ENCODE assay signal across 9 mouse cellular contexts in the genomic region with DNA sequence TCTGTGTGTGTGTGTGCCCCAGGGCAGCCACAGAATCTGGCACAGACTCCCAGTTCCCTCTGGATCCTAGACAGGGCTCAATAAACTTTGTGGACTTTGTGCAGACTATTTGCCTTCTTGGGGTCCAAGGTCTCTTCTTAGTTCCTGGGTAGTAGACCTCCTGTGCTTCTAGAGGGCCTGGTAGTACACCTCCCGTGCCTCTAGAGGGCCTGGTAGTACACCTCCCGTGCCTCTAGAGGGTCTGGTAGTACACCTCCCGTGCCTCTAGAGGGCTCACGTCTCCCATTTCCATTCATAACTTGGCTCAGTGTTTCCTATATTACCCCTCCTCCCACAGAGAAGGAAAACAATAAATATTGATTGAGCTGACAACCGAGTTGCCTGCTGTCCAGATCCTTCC. TPM values are rescaled to one million over a fixed set of nuclear protein-coding genes. Genes with fewer than 3 reads are reported as not detected.
A peak's percentile ranks its signal among the peaks of the same experiment; 100 is the strongest.
DNase-seq lines count a peak whose midpoint lies in the region; ATAC-seq and TF ChIP-seq lines count a peak whose summit lies in the region.
"Had no signal": no experiment of that assay in that cellular context is flagged by ENCODE, and none has a peak within 500 bp of the region (broad histone marks: within the 10 kb centered on the region; RNA-seq: fewer than 3 reads in every experiment).

No protein-coding gene starts in this region.

- peak; percentile 64 for DNase-seq in forebrain, postnatal 0 days
- peak; percentile 53 for DNase-seq in right cerebral cortex, postnatal 14 days
- DNase-seq in right cerebral cortex, postnatal 36 days (ENCODE audit: low spot score in 2 of 2) = no peak
- peak; percentile 74 for DNase-seq in large intestine, adult 2 months (ENCODE audit: low read depth, low spot score)
- peak; percentile 82 for DNase-seq in retina, postnatal 1 day

- peak; percentile 84 for TF ChIP-seq CTCF in forebrain, postnatal 0 days (IDR thresholded peaks at IDR 0.05; ENCODE audit: low read depth)

- H3K4me1 ChIP-seq in forebrain, postnatal 0 days (ENCODE audit: insufficient read depth) = no peaks in the 10 kb centered on the region
- no peaks in the 10 kb centered on the region for H3K4me1 ChIP-seq in forebrain, embryonic 12.5 days
- no peaks in the 10 kb centered on the region for H3K4me1 ChIP-seq in forebrain, embryonic 15.5 days
- H3K4me1 ChIP-seq: limb, embryonic 13.5 days had no signal

- H3K9ac ChIP-seq in forebrain, postnatal 0 days = no peak overlapping the region
- no peak overlapping the region for H3K9ac ChIP-seq in forebrain, embryonic 12.5 days
- no peak overlapping the region for H3K9ac ChIP-seq in forebrain, embryonic 15.5 days (replicated peaks)
- H3K9ac ChIP-seq: limb, embryonic 13.5 days had no signal

- 27% methylated on average over 5 of the region's 5 CpGs for WGBS in forebrain, postnatal 0 days
- 31% methylated on average over 5 of the region's 5 CpGs for WGBS in forebrain, embryonic 12.5 days
- 8% methylated on average over 5 of the region's 5 CpGs for WGBS in large intestine, adult 2 months
- 31% methylated on average over 5 of the region's 5 CpGs for WGBS in forebrain, embryonic 15.5 days

- no peak overlapping the region for H3K4me2 ChIP-seq in forebrain, postnatal 0 days (ENCODE audit: low read depth)
- no peak overlapping the region for H3K4me2 ChIP-seq in forebrain, embryonic 12.5 days
- no peak overlapping the region for H3K4me2 ChIP-seq in forebrain, embryonic 15.5 days (replicated peaks)
- H3K4me2 ChIP-seq: limb, embryonic 13.5 days had no signal

- peak; percentile 56 for ATAC-seq in forebrain, postnatal 0 days
- ATAC-seq in forebrain, embryonic 12.5 days (ENCODE audit: low FRiP score) = no peak
- peak; percentile 92 for ATAC-seq in common myeloid progenitor, adult 5-6 weeks (replicated peaks; ENCODE audit: low read depth, poor library complexity, severe bottlenecking)
- no peak for ATAC-seq in forebrain, embryonic 15.5 days (replicated peaks)

- no peaks in the 10 kb centered on the region for H3K9me3 ChIP-seq in forebrain, postnatal 0 days (ENCODE audit: low read length)
- H3K9me3 ChIP-seq in forebrain, embryonic 12.5 days = no peaks in the 10 kb centered on the region
- H3K9me3 ChIP-seq in forebrain, embryonic 15.5 days = no peaks in the 10 kb centered on the region
- H3K9me3 ChIP-seq: limb, embryonic 13.5 days had no signal

- H3K4me3 ChIP-seq in forebrain, postnatal 0 days (ENCODE audit: low read depth, low read length) = no peak overlapping the region
- H3K4me3 ChIP-seq in forebrain, embryonic 12.5 days (replicated peaks) = no peak overlapping the region
- H3K4me3 ChIP-seq in forebrain, embryonic 15.5 days = no peak overlapping the region
- H3K4me3 ChIP-seq: limb, embryonic 13.5 days had no signal

- H3K27ac ChIP-seq in forebrain, postnatal 0 days (ENCODE audit: low read depth, low read length) = no peak overlapping the region
- no peak overlapping the region for H3K27ac ChIP-seq in forebrain, embryonic 12.5 days
- H3K27ac ChIP-seq in forebrain, embryonic 15.5 days (replicated peaks) = no peak overlapping the region
- H3K27ac ChIP-seq: limb, embryonic 13.5 days had no signal

- no peaks in the 10 kb centered on the region for H3K36me3 ChIP-seq in forebrain, postnatal 0 days (ENCODE audit: insufficient read depth)
- H3K36me3 ChIP-seq in forebrain, embryonic 12.5 days (replicated peaks) = no peaks in the 10 kb centered on the region
- no peaks in the 10 kb centered on the region for H3K36me3 ChIP-seq in forebrain, embryonic 15.5 days
- H3K36me3 ChIP-seq: limb, embryonic 13.5 days had no signal

- no peaks in the 10 kb centered on the region for H3K27me3 ChIP-seq in forebrain, postnatal 0 days (ENCODE audit: insufficient read depth, low read length)
- H3K27me3 ChIP-seq in forebrain, embryonic 12.5 days = no peaks in the 10 kb centered on the region
- H3K27me3 ChIP-seq in forebrain, embryonic 15.5 days = no peaks in the 10 kb centered on the region
- H3K27me3 ChIP-seq: limb, embryonic 13.5 days had no signal

RNA-seq across cellular contexts. Expression of gene Cdsn, which starts 4.9 kb away (rescaled TPM):
- total RNA-seq in forebrain, postnatal 0 days (2014; rRNA removed) = 0.43 TPM in 1 of 2 replicates, not detected in the other
- polyA plus RNA-seq in forebrain, postnatal 0 days (2015; fragmentation: Nextera tagmentation; extraction: Ambion mirVana) = 0.18 and 0.20 TPM in 2 replicates
- polyA plus RNA-seq in forebrain, embryonic 12.5 days (2016; fragmentation: Nextera tagmentation; extraction: Ambion mirVana) = not detected in 2 replicates
- not detected in 2 replicates for total RNA-seq in common myeloid progenitor, adult 5-6 weeks (2017)
- polyA plus RNA-seq in large intestine, adult 2 months (2012; rRNA removed) = 1.2 and 1.4 TPM in 2 replicates
- polyA plus RNA-seq in forebrain, embryonic 15.5 days (2015; fragmentation: Nextera tagmentation; extraction: Ambion mirVana) = 0.06 and 0.11 TPM in 2 replicates

RNA-seq across cellular contexts. Expression of gene 2300002M23Rik, which starts 10.4 kb away (rescaled TPM):
- total RNA-seq in forebrain, postnatal 0 days (2014; rRNA removed) = not detected in 2 replicates
- polyA plus RNA-seq in forebrain, postnatal 0 days (2015; fragmentation: Nextera tagmentation; extraction: Ambion mirVana) = not detected in 2 replicates
- polyA plus RNA-seq in forebrain, embryonic 12.5 days (2016; fragmentation: Nextera tagmentation; extraction: Ambion mirVana) = not detected in 2 replicates
- total RNA-seq in common myeloid progenitor, adult 5-6 weeks (2017) = not detected in 2 replicates
- polyA plus RNA-seq in large intestine, adult 2 months (2012; rRNA removed) = not detected in 2 replicates
- not detected in 2 replicates for polyA plus RNA-seq in forebrain, embryonic 15.5 days (2015; fragmentation: Nextera tagmentation; extraction: Ambion mirVana)
- polyA plus RNA-seq: limb, embryonic 13.5 days had no signal

RNA-seq across cellular contexts. Expression of gene Psors1c2, which starts 23.8 kb away (rescaled TPM):
- total RNA-seq in forebrain, postnatal 0 days (2014; rRNA removed) = 0.54 and 0.76 TPM in 2 replicates
- polyA plus RNA-seq in forebrain, postnatal 0 days (2015; fragmentation: Nextera tagmentation; extraction: Ambion mirVana) = 0.29 and 0.31 TPM in 2 replicates
- 1.1 and 1.5 TPM in 2 replicates for polyA plus RNA-seq in forebrain, embryonic 12.5 days (2016; fragmentation: Nextera tagmentation; extraction: Ambion mirVana)
- not detected in 2 replicates for total RNA-seq in common myeloid progenitor, adult 5-6 weeks (2017)
- polyA plus RNA-seq in large intestine, adult 2 months (2012; rRNA removed) = 0.19 and 0.43 TPM in 2 replicates
- polyA plus RNA-seq in forebrain, embryonic 15.5 days (2015; fragmentation: Nextera tagmentation; extraction: Ambion mirVana) = 1.2 and 1.5 TPM in 2 replicates

RNA-seq across cellular contexts. Expression of gene Cchcr1, which starts 39.9 kb away (rescaled TPM):
- total RNA-seq in forebrain, postnatal 0 days (2014; rRNA removed) = 5.6 and 9.6 TPM in 2 replicates
- 2.5 and 3.2 TPM in 2 replicates for polyA plus RNA-seq in forebrain, postnatal 0 days (2015; fragmentation: Nextera tagmentation; extraction: Ambion mirVana)
- 19.0 and 19.1 TPM in 2 replicates for polyA plus RNA-seq in forebrain, embryonic 12.5 days (2016; fragmentation: Nextera tagmentation; extraction: Ambion mirVana)
- 9.5 and 11.2 TPM in 2 replicates for total RNA-seq in common myeloid progenitor, adult 5-6 weeks (2017)
- 6.5 and 6.9 TPM in 2 replicates for polyA plus RNA-seq in large intestine, adult 2 months (2012; rRNA removed)
- polyA plus RNA-seq in forebrain, embryonic 15.5 days (2015; fragmentation: Nextera tagmentation; extraction: Ambion mirVana) = 9.5 and 10.6 TPM in 2 replicates

RNA-seq across cellular contexts. Expression of gene Tcf19, which starts 40.2 kb away (rescaled TPM):
- 10.7 and 20.8 TPM in 2 replicates for total RNA-seq in forebrain, postnatal 0 days (2014; rRNA removed)
- 10.8 and 11.8 TPM in 2 replicates for polyA plus RNA-seq in forebrain, postnatal 0 days (2015; fragmentation: Nextera tagmentation; extraction: Ambion mirVana)
- polyA plus RNA-seq in forebrain, embryonic 12.5 days (2016; fragmentation: Nextera tagmentation; extraction: Ambion mirVana) = 53.4 and 59.0 TPM in 2 replicates
- total RNA-seq in common myeloid progenitor, adult 5-6 weeks (2017) = 10.5 and 10.9 TPM in 2 replicates
- polyA plus RNA-seq in large intestine, adult 2 months (2012; rRNA removed) = 19.7 and 20.3 TPM in 2 replicates
- 33.6 and 36.9 TPM in 2 replicates for polyA plus RNA-seq in forebrain, embryonic 15.5 days (2015; fragmentation: Nextera tagmentation; extraction: Ambion mirVana)

Comparison
In these comparisons a context has a peak if more than half of its experiments do, and no peak if none do; other contexts are left out.
1. ATAC-seq: peak in forebrain, postnatal 0 days (single experiment) and common myeloid progenitor, adult 5-6 weeks (single experiment); none in forebrain, embryonic 12.5 days (single experiment) and forebrain, embryonic 15.5 days (single experiment).
2. DNase-seq: peak in forebrain, postnatal 0 days (single experiment), right cerebral cortex, postnatal 14 days (single experiment), large intestine, adult 2 months (single experiment) and retina, postnatal 1 day (single experiment); none in right cerebral cortex, postnatal 36 days (0 of 2).